7 mouse cellular contexts compared by ENCODE assay signal in the genomic region with DNA sequence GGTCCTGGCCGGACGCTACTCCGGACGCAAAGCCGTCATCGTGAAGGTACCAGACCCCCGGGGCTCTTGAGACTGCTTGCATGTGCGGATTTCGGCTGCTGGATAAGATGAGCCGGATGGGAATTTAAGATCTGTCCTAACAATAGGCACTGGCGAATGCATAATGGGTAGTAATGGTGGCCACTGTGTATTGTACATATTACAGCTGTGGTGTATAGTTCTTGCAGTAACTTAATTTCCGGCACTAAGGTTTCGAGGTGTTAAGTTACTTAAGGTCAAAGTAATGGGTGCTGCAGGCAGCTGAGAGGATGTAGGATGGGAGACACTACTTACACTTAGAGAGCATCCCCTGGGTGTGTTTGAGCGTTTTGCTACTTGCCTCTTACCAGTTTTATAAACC. TPM values are rescaled to one million over a fixed set of nuclear protein-coding genes. Genes with fewer than 3 reads are reported as not detected.
DNase-seq lines count a peak whose midpoint lies in the region; ATAC-seq and TF ChIP-seq lines count a peak whose summit lies in the region.

No protein-coding gene starts in this region.

- no peak for TF ChIP-seq CTCF in spleen, adult 2 months (IDR thresholded peaks at IDR 0.05; ENCODE audit: extremely low read depth, insufficient read depth, insufficient read length, insufficient replicate concordance)
- no peak for TF ChIP-seq CTCF in stomach, postnatal 0 days (IDR thresholded peaks at IDR 0.05; ENCODE audit: low read depth)

- peak overlapping the region; percentile 82 for H3K4me2 ChIP-seq in limb, embryonic 14.5 days (replicated peaks; ENCODE audit: low read depth, low read length, severe bottlenecking)
- peak overlapping the region; percentile 74 for H3K4me2 ChIP-seq in stomach, postnatal 0 days (replicated peaks; ENCODE audit: low read depth)

- no peak for TF ChIP-seq POLR2A in spleen, adult 2 months (IDR thresholded peaks at IDR 0.05; ENCODE audit: low read depth, low read length)
- no peak for TF ChIP-seq POLR2A in limb, embryonic 14.5 days (IDR thresholded peaks at IDR 0.05; ENCODE audit: borderline replicate concordance, extremely low read depth, insufficient read depth, insufficient read length)

- no peak for ATAC-seq in limb, embryonic 14.5 days (ENCODE audit: low FRiP score, low read depth)
- ATAC-seq in stomach, postnatal 0 days (ENCODE audit: low FRiP score, low TSS enrichment): no peak

- H3K27me3 ChIP-seq in spleen, adult 2 months (ENCODE audit: control insufficient read depth, insufficient read depth, low read length): no peaks in the 10 kb centered on the region
- H3K27me3 ChIP-seq in erythroblast, embryonic 14.5 days (ENCODE audit: control insufficient read depth): no peaks in the 10 kb centered on the region
- H3K27me3 ChIP-seq in limb, embryonic 14.5 days (ENCODE audit: control insufficient read depth, insufficient read depth, low read length): no peaks in the 10 kb centered on the region
- H3K27me3 ChIP-seq in stomach, postnatal 0 days (ENCODE audit: control insufficient read depth, insufficient read depth, low read length): no peaks in the 10 kb centered on the region

- peaks cover 14% of the 10 kb centered on the region for H3K36me3 ChIP-seq in spleen, adult 2 months (ENCODE audit: control insufficient read depth, insufficient read depth, low read length)
- H3K36me3 ChIP-seq in erythroblast, embryonic 14.5 days (ENCODE audit: control insufficient read depth): peaks cover 35% of the 10 kb centered on the region
- peaks cover 29% of the 10 kb centered on the region for H3K36me3 ChIP-seq in limb, embryonic 14.5 days (ENCODE audit: control insufficient read depth, insufficient read depth, low read length)
- H3K36me3 ChIP-seq in stomach, postnatal 0 days (ENCODE audit: control insufficient read depth, insufficient read depth, low read length): peaks cover 13% of the 10 kb centered on the region

- H3K9ac ChIP-seq in limb, embryonic 14.5 days (ENCODE audit: low read depth, low read length, severe bottlenecking): peak overlapping the region; percentile 97
- H3K9ac ChIP-seq in stomach, postnatal 0 days (ENCODE audit: low read length): peak overlapping the region; percentile 97

- DNase-seq in spleen, adult 2 months (ENCODE audit: low read depth in 1 of 2, low spot score in 2 of 2): no peak
- no peak for DNase-seq in spleen, postnatal 10 days (ENCODE audit: low spot score in 2 of 2)
- DNase-seq in limb, embryonic 14.5 days (ENCODE audit: low spot score): no peak
- no peak for DNase-seq in stomach, postnatal 0 days (ENCODE audit: low spot score)
- DNase-seq in Muller cell, postnatal 12 days (ENCODE audit: inconsistent ontology term): no peak
- no peak for DNase-seq in c-Kit-positive CD71-positive TER-119-positive erythroid progenitor cells, embryonic 14.5 days (ENCODE audit: low spot score)

- peak overlapping the region; percentile 81 for H3K27ac ChIP-seq in spleen, adult 2 months (ENCODE audit: insufficient read depth, low read length)
- H3K27ac ChIP-seq in limb, embryonic 14.5 days (replicated peaks; ENCODE audit: low read depth, low read length): peak overlapping the region; percentile 95
- peak overlapping the region; percentile 91 for H3K27ac ChIP-seq in stomach, postnatal 0 days (replicated peaks)

- H3K4me3 ChIP-seq in spleen, adult 2 months (ENCODE audit: extremely low read depth, insufficient read depth, insufficient read length): peak overlapping the region; percentile 71
- H3K4me3 ChIP-seq in erythroblast, embryonic 14.5 days (replicated peaks): peak overlapping the region; percentile 73
- peak overlapping the region; percentile 81 for H3K4me3 ChIP-seq in limb, embryonic 14.5 days (replicated peaks; ENCODE audit: low read length)
- peak overlapping the region; percentile 78 for H3K4me3 ChIP-seq in stomach, postnatal 0 days (ENCODE audit: low read depth, low read length)

- peaks cover 6% of the 10 kb centered on the region; the same call in 1 of the 2 replicates for H3K4me1 ChIP-seq in spleen, adult 2 months (ENCODE audit: control insufficient read depth, insufficient read depth, insufficient read length)
- peaks cover 40% of the 10 kb centered on the region for H3K4me1 ChIP-seq in erythroblast, embryonic 14.5 days (ENCODE audit: control insufficient read depth)
- peaks cover 8% of the 10 kb centered on the region for H3K4me1 ChIP-seq in limb, embryonic 14.5 days (ENCODE audit: control insufficient read depth, insufficient read depth, low read length)
- H3K4me1 ChIP-seq in stomach, postnatal 0 days (replicated peaks; ENCODE audit: control insufficient read depth, insufficient read depth): no peaks in the 10 kb centered on the region

- no peaks in the 10 kb centered on the region for H3K9me3 ChIP-seq in erythroblast, embryonic 14.5 days (ENCODE audit: control insufficient read depth, low read length)
- no peaks in the 10 kb centered on the region for H3K9me3 ChIP-seq in limb, embryonic 14.5 days (ENCODE audit: control insufficient read depth, low read length)
- no peaks in the 10 kb centered on the region for H3K9me3 ChIP-seq in stomach, postnatal 0 days (ENCODE audit: control insufficient read depth, low read length)

- peak; percentile 3 for TF ChIP-seq EP300 in stomach, postnatal 0 days (optimal IDR thresholded peaks at IDR 0.05)

- WGBS in spleen, adult 2 months: under 1% methylated on average over 14 of the region's 14 CpGs
- 2% methylated on average over 14 of the region's 14 CpGs for WGBS in limb, embryonic 14.5 days
- under 1% methylated on average over 14 of the region's 14 CpGs for WGBS in stomach, postnatal 0 days

RNA-seq across cellular contexts. Expression of gene Rpl27, which starts 0.7 kb away (rescaled TPM):
- polyA plus RNA-seq in spleen, adult 2 months (2012; rRNA removed): 430 and 509 TPM in 2 replicates
- 28.9 and 48.8 TPM in 2 replicates for polyA plus RNA-seq in erythroblast, embryonic 14.5 days (2012)
- polyA plus RNA-seq in limb, embryonic 14.5 days (2012; rRNA removed): 1,216 and 1,303 TPM in 2 replicates
- polyA plus RNA-seq in limb, embryonic 14.5 days (2014; fragmentation: Nextera tagmentation; extraction: Ambion mirVana): 384 and 422 TPM in 2 replicates
- 317 and 371 TPM in 2 replicates for polyA plus RNA-seq in stomach, postnatal 0 days (2015; fragmentation: Nextera tagmentation; extraction: Ambion mirVana)

RNA-seq across cellular contexts. Expression of gene Ifi35, which starts 5.4 kb away (rescaled TPM):
- polyA plus RNA-seq in spleen, adult 2 months (2012; rRNA removed): 44.3 and 53.1 TPM in 2 replicates
- 1.6 and 2.1 TPM in 2 replicates for polyA plus RNA-seq in erythroblast, embryonic 14.5 days (2012)
- polyA plus RNA-seq in limb, embryonic 14.5 days (2012; rRNA removed): 13.1 and 15.2 TPM in 2 replicates
- polyA plus RNA-seq in limb, embryonic 14.5 days (2014; fragmentation: Nextera tagmentation; extraction: Ambion mirVana): 16.1 and 16.7 TPM in 2 replicates
- 37.4 and 37.5 TPM in 2 replicates for polyA plus RNA-seq in stomach, postnatal 0 days (2015; fragmentation: Nextera tagmentation; extraction: Ambion mirVana)

RNA-seq across cellular contexts. Expression of gene Ptges3l, which starts 17.6 kb away (rescaled TPM):
- 1.1 TPM in 2 replicates for polyA plus RNA-seq in spleen, adult 2 months (2012; rRNA removed)
- polyA plus RNA-seq in erythroblast, embryonic 14.5 days (2012): not detected in 2 replicates
- 23.7 and 27.5 TPM in 2 replicates for polyA plus RNA-seq in limb, embryonic 14.5 days (2012; rRNA removed)
- 13.9 and 20.5 TPM in 2 replicates for polyA plus RNA-seq in limb, embryonic 14.5 days (2014; fragmentation: Nextera tagmentation; extraction: Ambion mirVana)
- 11.1 and 13.4 TPM in 2 replicates for polyA plus RNA-seq in stomach, postnatal 0 days (2015; fragmentation: Nextera tagmentation; extraction: Ambion mirVana)

RNA-seq across cellular contexts. Expression of gene Rundc1, which starts 17.9 kb away (rescaled TPM):
- 14.2 and 18.3 TPM in 2 replicates for polyA plus RNA-seq in spleen, adult 2 months (2012; rRNA removed)
- 0.20 and 0.24 TPM in 2 replicates for polyA plus RNA-seq in erythroblast, embryonic 14.5 days (2012)
- polyA plus RNA-seq in limb, embryonic 14.5 days (2012; rRNA removed): 19.3 and 20.6 TPM in 2 replicates
- 17.6 and 17.8 TPM in 2 replicates for polyA plus RNA-seq in limb, embryonic 14.5 days (2014; fragmentation: Nextera tagmentation; extraction: Ambion mirVana)
- polyA plus RNA-seq in stomach, postnatal 0 days (2015; fragmentation: Nextera tagmentation; extraction: Ambion mirVana): 11.3 and 11.5 TPM in 2 replicates

RNA-seq across cellular contexts. Expression of gene Gm27029, which starts 18.2 kb away (rescaled TPM):
- polyA plus RNA-seq in spleen, adult 2 months (2012; rRNA removed): 0.11 and 0.29 TPM in 2 replicates
- polyA plus RNA-seq in erythroblast, embryonic 14.5 days (2012): 3.6 and 3.7 TPM in 2 replicates
- 1.3 and 4.2 TPM in 2 replicates for polyA plus RNA-seq in limb, embryonic 14.5 days (2012; rRNA removed)
- polyA plus RNA-seq in limb, embryonic 14.5 days (2014; fragmentation: Nextera tagmentation; extraction: Ambion mirVana): 11.8 and 12.1 TPM in 2 replicates
- polyA plus RNA-seq in stomach, postnatal 0 days (2015; fragmentation: Nextera tagmentation; extraction: Ambion mirVana): 3.1 TPM in 2 replicates
